Mouse (Mus musculus): Measurements from ENCODE around the gene Msx2.

Gene Msx2

DNA sequence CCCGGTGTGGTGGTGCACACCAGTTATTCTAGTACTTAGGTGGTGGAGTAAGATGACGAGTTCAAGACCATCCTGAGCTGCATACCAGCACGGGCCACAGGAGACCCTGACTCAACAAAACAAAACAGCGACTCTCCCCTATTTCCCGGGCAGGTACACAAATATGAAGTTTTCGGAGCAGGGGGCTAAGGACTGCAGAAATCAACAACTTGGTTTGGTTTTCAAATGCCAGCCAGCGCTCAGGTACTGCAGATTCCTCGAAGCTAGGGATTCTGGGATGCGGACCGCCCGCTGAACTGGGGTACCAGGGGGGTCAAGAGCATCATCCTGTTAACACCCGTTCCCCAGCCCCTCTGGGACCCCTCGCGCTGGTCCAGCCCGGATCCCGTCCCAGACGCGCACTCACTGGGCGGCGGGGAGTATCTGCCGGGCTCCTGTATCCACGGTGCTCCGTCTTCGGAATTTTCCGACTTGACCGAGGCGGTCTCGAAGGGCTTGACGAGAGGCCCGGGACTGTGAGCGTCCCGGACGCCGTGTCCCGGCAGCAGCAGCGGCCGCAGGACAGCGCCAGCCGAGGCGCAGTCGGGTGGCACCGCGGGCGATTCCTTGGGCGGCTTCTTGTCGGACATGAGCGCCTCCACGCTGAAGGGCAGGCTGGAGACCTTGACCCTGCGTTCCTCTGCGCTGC, 804 bp downstream of the Msx2 start:
- no peaks in the 10 kb centered on the region for H3K36me3 ChIP-seq (ENCODE audit: control insufficient read depth, insufficient read depth, low read length, poor library complexity, severe bottlenecking)
- no peak for DNase-seq (ENCODE audit: low read depth, low spot score)

DNA sequence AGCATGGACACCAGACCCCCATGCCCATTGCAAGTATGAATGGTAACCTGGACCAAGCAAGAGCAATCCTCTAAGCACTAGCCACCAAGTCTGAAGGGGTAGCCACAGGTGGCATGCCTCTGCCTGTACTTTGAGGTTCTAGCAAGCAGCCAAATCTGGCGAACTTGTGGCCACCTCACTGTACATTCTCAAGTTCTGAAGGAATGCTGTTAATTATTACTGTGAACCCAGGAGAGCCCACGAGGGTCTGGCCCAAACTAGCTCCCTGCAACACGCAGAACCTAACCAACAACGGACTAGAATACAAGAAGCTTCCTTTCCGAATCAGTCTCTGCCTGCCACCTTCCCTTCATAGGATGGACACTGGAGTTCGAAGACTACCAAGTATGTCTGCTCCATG, 1.5 kb downstream of the Msx2 start:
- Histone ChIP-seq H3K27me3 (ENCODE audit: control insufficient read depth, insufficient read depth, low read length, poor library complexity, severe bottlenecking) (no peaks in the 10 kb centered on the region), H3K36me3 (ENCODE audit: control insufficient read depth, insufficient read depth, low read length, poor library complexity, severe bottlenecking) (no peaks in the 10 kb centered on the region)
- no peak for DNase-seq (ENCODE audit: low read depth, low spot score)

More for the DNA sequence above, 804 bp downstream of the Msx2 start:
- no peaks in the 10 kb centered on the region for H3K27me3 ChIP-seq (ENCODE audit: control insufficient read depth, insufficient read depth, low read length, poor library complexity, severe bottlenecking)

DNA sequence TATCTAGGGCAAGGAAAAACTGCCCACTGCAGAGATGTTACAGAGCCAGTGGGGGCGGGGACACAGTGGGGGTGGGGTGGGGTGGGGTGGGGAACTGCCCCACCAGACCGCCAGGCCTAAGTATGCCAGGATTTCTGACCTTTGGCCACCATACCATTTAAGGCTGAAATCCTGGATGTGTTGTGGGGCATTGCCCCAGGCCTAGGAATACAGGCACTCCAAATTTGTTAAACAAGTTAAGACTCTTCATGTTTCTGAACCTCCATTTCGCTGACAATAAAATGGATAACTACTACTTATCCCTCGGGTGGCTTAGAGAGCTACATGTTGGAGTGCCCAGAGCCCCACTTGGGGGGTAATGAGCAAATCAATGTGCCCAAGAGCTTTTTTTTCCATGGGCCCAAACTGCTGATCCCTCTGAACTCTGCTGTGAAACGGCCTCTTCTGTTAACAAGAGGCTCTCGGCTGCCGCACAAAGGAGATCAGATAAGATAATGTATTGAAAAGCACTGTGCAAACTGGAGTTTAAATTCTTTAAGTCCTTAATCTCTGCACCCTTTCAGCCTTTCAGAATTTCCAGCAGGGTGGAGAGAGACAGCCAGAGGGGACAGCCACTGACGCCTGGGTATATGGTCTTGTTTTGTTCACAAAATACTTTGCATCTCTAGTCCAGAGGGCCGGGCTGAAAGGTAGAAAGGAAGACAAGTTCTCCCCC, 2.3 kb downstream of the Msx2 start:
- DNase-seq (ENCODE audit: low read depth, low spot score), result no peak
- H3K27me3 ChIP-seq (ENCODE audit: control insufficient read depth, insufficient read depth, low read length, poor library complexity, severe bottlenecking), result no peaks in the 10 kb centered on the region; the same call in 1 of the 2 replicates
- no peaks in the 10 kb centered on the region for H3K36me3 ChIP-seq (ENCODE audit: control insufficient read depth, insufficient read depth, low read length, poor library complexity, severe bottlenecking)

DNA sequence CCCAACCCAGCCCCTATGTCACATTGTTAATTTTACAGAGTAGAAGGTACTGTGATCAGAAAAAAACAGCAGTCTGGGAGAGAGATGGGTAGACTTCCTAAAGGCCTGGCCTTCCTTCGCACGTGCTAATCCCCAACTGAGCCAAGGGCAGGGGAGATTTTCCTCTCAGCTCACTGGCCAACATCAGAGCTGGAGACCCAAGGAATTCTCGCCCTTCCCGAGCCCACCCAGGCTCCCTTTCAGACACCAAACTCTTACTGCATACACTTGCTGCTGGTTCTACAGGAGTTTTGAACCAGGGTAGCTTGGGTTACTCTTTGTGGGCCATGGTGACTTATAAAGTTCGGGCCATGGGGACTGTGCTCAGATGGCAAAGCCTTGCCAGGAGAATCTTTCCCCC, 3.1 kb downstream of the Msx2 start:
- DNase-seq (ENCODE audit: low read depth, low spot score), result no peak
- no peaks in the 10 kb centered on the region; the same call in 1 of the 2 replicates for H3K27me3 ChIP-seq (ENCODE audit: control insufficient read depth, insufficient read depth, low read length, poor library complexity, severe bottlenecking)
- no peaks in the 10 kb centered on the region for H3K36me3 ChIP-seq (ENCODE audit: control insufficient read depth, insufficient read depth, low read length, poor library complexity, severe bottlenecking)

DNA sequence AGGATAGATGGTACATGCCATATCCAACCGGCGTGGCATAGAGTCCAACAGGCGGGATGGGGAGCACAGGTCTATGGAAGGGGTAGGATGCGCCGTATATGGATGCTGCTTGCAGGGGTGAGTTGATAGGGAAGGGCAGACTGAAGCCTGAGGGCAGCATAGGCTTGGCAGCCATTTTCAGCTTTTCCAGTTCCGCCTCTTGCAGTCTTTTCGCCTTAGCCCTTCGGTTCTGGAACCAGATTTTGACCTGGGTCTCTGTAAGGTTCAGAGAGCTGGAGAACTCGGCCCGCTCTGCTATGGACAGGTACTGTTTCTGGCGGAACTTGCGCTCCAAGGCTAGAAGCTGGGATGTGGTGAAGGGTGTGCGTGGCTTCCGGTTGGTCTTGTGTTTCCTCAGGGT, 4.7 kb downstream of the Msx2 start:
- Histone ChIP-seq H3K36me3 (ENCODE audit: control insufficient read depth, insufficient read depth, low read length, poor library complexity, severe bottlenecking) (no peaks in the 10 kb centered on the region), H3K27me3 (ENCODE audit: control insufficient read depth, insufficient read depth, low read length, poor library complexity, severe bottlenecking) (no peaks in the 10 kb centered on the region; the same call in 1 of the 2 replicates)
- no peak for DNase-seq (ENCODE audit: low read depth, low spot score)

DNA sequence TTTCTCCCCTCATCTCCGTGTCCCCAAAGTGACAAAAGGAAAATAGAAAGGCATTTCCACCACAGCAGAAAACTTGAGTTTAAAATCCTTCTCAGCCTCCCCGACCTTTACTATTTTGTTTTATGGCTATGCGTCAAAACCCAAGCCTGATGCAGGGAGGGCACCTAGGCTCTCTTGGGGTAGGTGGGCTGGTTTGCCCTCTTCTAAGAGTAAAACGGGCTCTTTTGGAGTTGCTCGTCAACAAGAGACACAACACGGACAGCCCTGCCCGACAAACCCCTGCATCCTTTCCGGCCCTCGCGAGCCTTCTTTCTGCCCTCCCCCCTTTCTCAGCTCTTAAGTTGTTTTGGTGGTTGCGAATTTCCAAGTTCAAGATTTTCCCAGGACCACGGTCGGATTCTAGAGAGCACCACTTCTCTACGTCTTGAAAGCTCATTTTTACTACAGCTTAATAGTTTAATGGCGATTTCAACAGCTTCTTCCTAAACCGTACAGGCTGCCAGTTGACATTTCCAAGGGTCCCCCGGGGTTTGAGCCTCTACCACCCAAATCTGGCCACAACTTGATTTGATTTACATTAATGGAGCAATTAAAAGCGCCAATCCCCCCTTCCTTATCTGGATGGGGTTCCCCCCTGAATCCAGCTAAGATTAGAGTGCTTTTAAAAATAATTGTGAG, 6.5 kb downstream of the Msx2 start:
- H3K36me3 ChIP-seq (ENCODE audit: control insufficient read depth, insufficient read depth, low read length, poor library complexity, severe bottlenecking), result no peaks in the 10 kb centered on the region
- no peaks in the 10 kb centered on the region; the same call in 1 of the 2 replicates for H3K27me3 ChIP-seq (ENCODE audit: control insufficient read depth, insufficient read depth, low read length, poor library complexity, severe bottlenecking)
- no peak for DNase-seq (ENCODE audit: low read depth, low spot score)

DNA sequence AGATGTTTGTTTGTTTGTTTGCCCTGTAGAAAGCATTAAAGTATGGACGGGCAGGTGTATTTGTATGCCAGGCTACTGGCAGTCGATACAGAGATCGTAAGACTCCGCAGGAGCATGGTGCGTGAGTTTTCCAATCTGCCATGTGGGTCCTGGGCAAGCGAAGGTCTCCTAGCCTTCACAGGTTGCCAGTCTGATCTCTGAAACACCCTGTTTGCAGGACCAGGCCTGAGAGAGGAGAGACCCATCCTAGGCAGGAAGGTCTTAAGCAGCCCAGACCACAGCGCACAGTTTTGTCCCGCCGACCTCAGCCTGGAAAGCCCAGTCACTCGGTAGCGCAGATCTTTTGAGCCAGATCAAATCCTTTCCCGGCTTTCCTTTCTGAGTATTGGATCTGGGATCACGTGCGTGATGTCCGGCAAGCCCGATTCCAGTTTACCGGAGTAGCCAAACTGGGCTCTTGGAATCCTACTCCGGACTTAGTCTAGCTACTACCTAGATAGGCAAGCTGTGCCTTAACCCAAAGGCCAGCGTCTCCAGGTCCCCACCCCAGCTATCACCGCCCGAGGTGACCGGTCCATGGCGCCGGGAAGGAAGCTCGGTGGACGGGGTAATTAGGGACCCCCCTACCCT, 7.6 kb downstream of the Msx2 start:
- no peak for DNase-seq (ENCODE audit: low read depth, low spot score)
- Histone ChIP-seq H3K27me3 (ENCODE audit: control insufficient read depth, insufficient read depth, low read length, poor library complexity, severe bottlenecking) (no peaks in the 10 kb centered on the region; the same call in 1 of the 2 replicates), H3K36me3 (ENCODE audit: control insufficient read depth, insufficient read depth, low read length, poor library complexity, severe bottlenecking) (no peaks in the 10 kb centered on the region)

DNA sequence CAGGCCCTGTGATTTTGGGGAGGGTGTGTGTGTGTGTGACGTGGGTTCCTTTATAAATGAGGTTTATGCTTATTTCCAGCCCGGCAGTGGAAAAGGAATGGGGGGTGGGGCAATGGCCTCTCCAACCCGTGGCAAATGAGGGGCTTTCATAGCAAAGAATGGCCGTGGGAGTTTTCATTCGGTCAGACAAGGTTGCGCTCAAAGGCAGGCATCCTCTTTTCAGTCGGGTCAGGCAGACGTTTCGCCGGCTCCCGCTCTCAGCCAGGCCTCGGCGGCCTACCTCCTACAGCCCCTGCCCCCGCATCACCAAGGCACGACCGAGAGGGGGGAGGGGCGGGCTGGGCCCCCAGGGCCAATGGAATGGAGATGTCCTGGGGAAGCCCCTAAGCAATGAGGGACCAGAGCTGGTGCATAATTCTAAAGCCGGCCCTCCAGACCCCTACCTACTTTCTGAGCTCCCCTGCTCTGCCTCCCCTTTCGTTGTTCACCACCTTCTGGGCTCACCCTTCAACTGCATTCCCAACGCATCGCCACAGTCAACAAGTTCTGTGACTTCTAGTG, 8.4 kb downstream of the Msx2 start:
- no peaks in the 10 kb centered on the region for H3K36me3 ChIP-seq (ENCODE audit: control insufficient read depth, insufficient read depth, low read length, poor library complexity, severe bottlenecking)
- no peaks in the 10 kb centered on the region; the same call in 1 of the 2 replicates for H3K27me3 ChIP-seq (ENCODE audit: control insufficient read depth, insufficient read depth, low read length, poor library complexity, severe bottlenecking)
- DNase-seq (ENCODE audit: low read depth, low spot score), result no peak

DNA sequence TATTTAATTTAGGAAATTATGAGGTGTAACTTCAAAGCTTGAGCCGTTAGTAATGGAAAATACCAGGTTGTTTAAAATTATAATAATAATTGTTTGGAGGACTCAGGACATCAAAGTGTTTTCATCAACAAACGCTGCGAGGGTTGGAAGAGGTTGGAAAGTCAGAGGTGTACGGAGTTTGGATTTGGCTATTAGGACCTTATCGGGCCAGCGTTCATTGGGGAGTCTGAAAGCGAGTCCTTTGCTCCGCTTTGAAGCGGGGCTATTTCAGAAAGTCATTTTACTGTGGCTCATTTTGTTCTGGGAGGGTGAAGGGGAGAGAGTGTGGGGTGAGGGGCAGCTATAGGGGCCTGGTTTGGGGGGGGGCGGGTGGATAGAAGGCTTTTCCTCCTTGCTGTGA, 8.9 kb downstream of the Msx2 start:
- no peaks in the 10 kb centered on the region for H3K36me3 ChIP-seq (ENCODE audit: control insufficient read depth, insufficient read depth, low read length, poor library complexity, severe bottlenecking)
- no peak for DNase-seq (ENCODE audit: low read depth, low spot score)
- H3K27me3 ChIP-seq (ENCODE audit: control insufficient read depth, insufficient read depth, low read length, poor library complexity, severe bottlenecking), result no peaks in the 10 kb centered on the region; the same call in 1 of the 2 replicates

DNA sequence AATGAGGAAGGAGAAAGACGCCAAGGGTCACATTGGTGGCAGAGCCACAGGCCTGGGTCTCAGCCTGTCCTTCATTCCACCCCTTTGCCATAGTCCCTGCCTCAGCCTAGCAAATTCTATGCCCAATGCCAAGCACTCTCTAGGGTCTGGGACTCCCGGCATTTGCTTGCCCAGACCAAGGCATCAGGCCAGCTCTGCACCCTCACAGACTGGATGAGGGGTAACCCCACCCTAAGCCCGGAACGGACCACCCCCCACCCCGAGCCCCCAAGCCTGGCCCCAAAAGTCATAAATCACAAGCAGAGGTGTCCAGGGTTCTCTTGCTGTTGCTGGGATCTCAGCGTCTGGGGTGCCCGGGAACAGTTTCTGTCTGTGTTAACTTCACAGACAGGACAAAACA, 9.8 kb downstream of the Msx2 start:
- Histone ChIP-seq H3K27me3 (ENCODE audit: control insufficient read depth, insufficient read depth, low read length, poor library complexity, severe bottlenecking) (no peaks in the 10 kb centered on the region; the same call in 1 of the 2 replicates), H3K36me3 (ENCODE audit: control insufficient read depth, insufficient read depth, low read length, poor library complexity, severe bottlenecking) (no peaks in the 10 kb centered on the region)
- no peak for DNase-seq (ENCODE audit: low read depth, low spot score)

DNA sequence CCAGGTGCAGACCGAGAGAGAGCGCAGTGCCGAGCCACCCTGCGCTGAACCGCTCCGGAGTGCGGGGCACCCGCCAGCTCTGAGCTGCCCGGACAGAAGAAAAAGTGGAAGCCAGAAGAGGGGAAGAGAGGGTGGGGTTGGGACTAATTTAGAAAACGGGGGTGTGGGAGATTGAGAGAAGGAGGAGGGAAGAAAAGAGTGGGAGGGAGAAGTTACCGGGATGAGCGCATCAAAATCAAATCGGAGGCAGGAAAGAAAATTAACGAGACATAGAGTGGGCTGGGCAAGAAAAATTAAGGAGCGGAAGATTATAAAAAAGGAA, 10.3 kb downstream of the Msx2 start:
- DNase-seq (ENCODE audit: low read depth, low spot score), result no peak
- Histone ChIP-seq H3K36me3 (ENCODE audit: control insufficient read depth, insufficient read depth, low read length, poor library complexity, severe bottlenecking) (no peaks in the 10 kb centered on the region), H3K27me3 (ENCODE audit: control insufficient read depth, insufficient read depth, low read length, poor library complexity, severe bottlenecking) (no peaks in the 10 kb centered on the region; the same call in 1 of the 2 replicates)

DNA sequence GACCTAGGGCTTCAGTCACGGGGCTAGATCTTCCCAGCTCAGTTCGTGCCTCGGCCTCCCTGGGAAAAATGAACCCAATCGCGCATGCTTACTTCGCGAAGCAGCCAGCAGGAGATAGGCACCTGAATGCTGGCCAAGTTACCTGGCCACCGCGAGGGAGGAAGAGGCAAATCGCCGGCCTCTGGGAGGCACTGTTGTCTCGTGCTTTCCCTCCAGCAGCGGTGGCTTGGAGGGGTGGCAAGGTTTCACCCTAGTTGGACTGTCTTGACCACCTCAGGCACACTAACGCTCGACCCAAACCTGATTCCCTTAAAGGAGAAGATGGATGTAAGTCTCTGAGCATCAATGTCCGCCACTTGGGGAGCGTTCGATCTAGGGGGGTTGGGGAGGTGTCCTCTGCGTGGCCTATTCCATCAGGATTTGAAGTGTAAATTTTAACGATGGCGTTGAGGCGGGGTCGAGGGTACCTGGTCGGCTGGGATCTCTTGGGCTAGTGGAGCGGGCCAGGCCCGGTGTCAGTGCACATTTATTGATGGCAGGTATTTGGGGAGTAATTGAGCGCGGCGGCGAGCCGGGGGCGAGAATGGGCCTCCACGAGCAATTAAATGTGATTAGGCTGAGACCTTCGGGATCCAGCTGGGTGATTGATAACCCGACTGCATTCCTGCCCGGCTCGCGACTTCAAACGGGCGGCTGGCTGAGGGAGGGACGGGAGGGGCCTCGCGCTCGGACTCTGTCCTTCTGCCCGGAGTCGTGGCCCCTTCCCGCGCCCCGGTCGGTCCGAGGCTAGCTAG, 10.8 kb downstream of the Msx2 start:
- Histone ChIP-seq H3K27me3 (ENCODE audit: control insufficient read depth, insufficient read depth, low read length, poor library complexity, severe bottlenecking) (no peaks in the 10 kb centered on the region; the same call in 1 of the 2 replicates), H3K36me3 (ENCODE audit: control insufficient read depth, insufficient read depth, low read length, poor library complexity, severe bottlenecking) (no peaks in the 10 kb centered on the region)
- DNase-seq (ENCODE audit: low read depth, low spot score), result no peak

DNA sequence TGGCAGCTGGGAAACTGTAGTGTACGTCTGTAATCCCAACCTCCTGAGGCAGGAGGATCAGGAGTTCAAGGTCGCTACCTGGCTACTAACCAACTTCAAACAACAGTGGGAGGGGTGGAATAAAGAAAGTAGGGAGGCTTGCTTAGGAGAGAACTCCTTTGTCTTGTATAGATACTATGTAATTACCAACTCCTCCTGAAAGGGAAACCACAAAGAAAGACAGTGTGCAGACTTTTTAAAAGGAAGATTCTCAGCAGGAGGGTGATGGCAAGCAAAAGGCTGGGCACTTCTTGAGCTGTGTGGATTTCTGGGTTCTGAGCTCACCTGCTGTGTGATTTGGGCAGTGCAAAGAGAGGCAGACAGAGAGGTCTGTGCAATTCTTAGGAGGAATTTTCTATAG, 11.5 kb downstream of the Msx2 start:
- DNase-seq (ENCODE audit: low read depth, low spot score), result no peak
- Histone ChIP-seq H3K27me3 (ENCODE audit: control insufficient read depth, insufficient read depth, low read length, poor library complexity, severe bottlenecking) (no peaks in the 10 kb centered on the region; the same call in 1 of the 2 replicates), H3K36me3 (ENCODE audit: control insufficient read depth, insufficient read depth, low read length, poor library complexity, severe bottlenecking) (no peaks in the 10 kb centered on the region)

DNA sequence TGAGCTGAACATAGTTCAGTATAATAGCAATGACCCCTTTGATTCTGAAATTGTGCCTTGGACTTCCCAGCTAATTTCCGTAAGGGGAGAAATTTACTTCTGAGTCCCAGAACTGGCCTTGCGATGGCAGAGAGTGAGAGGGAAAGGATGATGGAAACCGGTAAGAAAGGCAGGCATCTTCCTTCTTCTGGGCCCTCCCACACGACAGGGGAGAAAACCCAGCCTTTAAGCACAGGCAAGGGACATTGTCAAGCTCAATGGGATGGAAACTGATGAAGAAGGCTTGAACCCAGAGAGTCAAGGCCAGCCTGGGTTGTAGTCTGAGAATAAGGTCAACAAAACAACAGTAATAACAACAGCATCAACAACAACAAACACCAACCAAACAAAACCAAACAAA, 14.1 kb downstream of the Msx2 start:
- Histone ChIP-seq H3K36me3 (ENCODE audit: control insufficient read depth, insufficient read depth, low read length, poor library complexity, severe bottlenecking) (no peaks in the 10 kb centered on the region), H3K27me3 (ENCODE audit: control insufficient read depth, insufficient read depth, low read length, poor library complexity, severe bottlenecking) (no peaks in the 10 kb centered on the region)
- DNase-seq (ENCODE audit: low read depth, low spot score), result no peak
